Mouse (Mus musculus): Measurements from ENCODE around the gene Lrrc56. TPM values are rescaled to one million over a fixed set of nuclear protein-coding genes. Genes with fewer than 3 reads are reported as not detected.

Gene Lrrc56
- polyA plus RNA-seq, 1 experiment from 2014 or later = 7.1 TPM

- no peak for ATAC-seq (ENCODE audit: insufficient read depth, low FRiP score)
- Histone ChIP-seq H3K4me3 (replicated peaks; ENCODE audit: low read length) (no peak overlapping the region), H3K9me3 (replicated peaks; ENCODE audit: control insufficient read depth, low read length) (no peaks in the 10 kb centered on the region), H3K4me2 (ENCODE audit: low read depth, low read length) (no peak overlapping the region), H3K9ac (ENCODE audit: low read length) (no peak overlapping the region), H3K27ac (ENCODE audit: low read length) (no peak overlapping the region), H3K27me3 (ENCODE audit: control insufficient read depth, insufficient read depth, low read length) (no peaks in the 10 kb centered on the region), H3K4me1 (ENCODE audit: control insufficient read depth, insufficient read depth, low read length) (peaks cover 19% of the 10 kb centered on the region), H3K36me3 (ENCODE audit: control insufficient read depth, insufficient read depth, low read length) (no peaks in the 10 kb centered on the region)
- 86% methylated on average over 8 of the region's 8 CpGs for WGBS
Observed at GRCm38 (mm10) chr7:141196619-141197282, 2.8 kb downstream of the Lrrc56 start.

GRCm38 (mm10) chr7:141198121-141198520, 4.2 kb downstream of the Lrrc56 start:
- peaks cover 6% of the 10 kb centered on the region; the same call in 1 of the 2 replicates for H3K4me1 ChIP-seq (ENCODE audit: control insufficient read depth, insufficient read depth, low read length)
- no peak for ATAC-seq (ENCODE audit: insufficient read depth, low FRiP score)
- H3K27ac ChIP-seq (ENCODE audit: low read length) = no peak overlapping the region
- H3K9ac ChIP-seq (ENCODE audit: low read length) = no peak overlapping the region
- no peak overlapping the region for H3K4me3 ChIP-seq (replicated peaks; ENCODE audit: low read length)
- no peaks in the 10 kb centered on the region for H3K9me3 ChIP-seq (replicated peaks; ENCODE audit: control insufficient read depth, low read length)
- H3K36me3 ChIP-seq (ENCODE audit: control insufficient read depth, insufficient read depth, low read length) = no peaks in the 10 kb centered on the region
- WGBS = 81% methylated on average over 4 of the region's 4 CpGs
- no peaks in the 10 kb centered on the region for H3K27me3 ChIP-seq (ENCODE audit: control insufficient read depth, insufficient read depth, low read length)
- no peak overlapping the region for H3K4me2 ChIP-seq (ENCODE audit: low read depth, low read length)

GRCm38 (mm10) chr7:141204546-141204945, 10.6 kb downstream of the Lrrc56 start:
- H3K27me3 ChIP-seq (ENCODE audit: control insufficient read depth, insufficient read depth, low read length) = no peaks in the 10 kb centered on the region
- no peak overlapping the region for H3K4me3 ChIP-seq (replicated peaks; ENCODE audit: low read length)
- no peaks in the 10 kb centered on the region for H3K9me3 ChIP-seq (replicated peaks; ENCODE audit: control insufficient read depth, low read length)
- no peak overlapping the region for H3K27ac ChIP-seq (ENCODE audit: low read length)
- H3K9ac ChIP-seq (ENCODE audit: low read length) = no peak overlapping the region
- ATAC-seq (ENCODE audit: insufficient read depth, low FRiP score) = no peak
- H3K36me3 ChIP-seq (ENCODE audit: control insufficient read depth, insufficient read depth, low read length) = no peaks in the 10 kb centered on the region
- WGBS = 76% methylated on average over 3 of the region's 3 CpGs
- no peaks in the 10 kb centered on the region; the same call in 1 of the 2 replicates for H3K4me1 ChIP-seq (ENCODE audit: control insufficient read depth, insufficient read depth, low read length)
- no peak overlapping the region for H3K4me2 ChIP-seq (ENCODE audit: low read depth, low read length)

GRCm38 (mm10) chr7:141205504-141205903, 11.5 kb downstream of the Lrrc56 start:
- 92% methylated on average over 5 of the region's 5 CpGs for WGBS
- Histone ChIP-seq H3K9me3 (replicated peaks; ENCODE audit: control insufficient read depth, low read length) (no peaks in the 10 kb centered on the region), H3K9ac (ENCODE audit: low read length) (no peak overlapping the region), H3K27ac (ENCODE audit: low read length) (no peak overlapping the region), H3K4me3 (replicated peaks; ENCODE audit: low read length) (no peak overlapping the region), H3K36me3 (ENCODE audit: control insufficient read depth, insufficient read depth, low read length) (no peaks in the 10 kb centered on the region), H3K4me2 (ENCODE audit: low read depth, low read length) (no peak overlapping the region), H3K4me1 (ENCODE audit: control insufficient read depth, insufficient read depth, low read length) (no peaks in the 10 kb centered on the region), H3K27me3 (ENCODE audit: control insufficient read depth, insufficient read depth, low read length) (no peaks in the 10 kb centered on the region)
- ATAC-seq (ENCODE audit: insufficient read depth, low FRiP score) = no peak

GRCm38 (mm10) chr7:141206182-141206937, 12.4 kb downstream of the Lrrc56 start:
- H3K4me2 ChIP-seq (ENCODE audit: low read depth, low read length) = no peak overlapping the region
- H3K36me3 ChIP-seq (ENCODE audit: control insufficient read depth, insufficient read depth, low read length) = no peaks in the 10 kb centered on the region
- WGBS = 90% methylated on average over 18 of the region's 18 CpGs
- H3K27me3 ChIP-seq (ENCODE audit: control insufficient read depth, insufficient read depth, low read length) = no peaks in the 10 kb centered on the region
- no peak overlapping the region for H3K9ac ChIP-seq (ENCODE audit: low read length)
- no peak overlapping the region for H3K27ac ChIP-seq (ENCODE audit: low read length)
- no peak overlapping the region for H3K4me3 ChIP-seq (replicated peaks; ENCODE audit: low read length)
- H3K9me3 ChIP-seq (replicated peaks; ENCODE audit: control insufficient read depth, low read length) = no peaks in the 10 kb centered on the region
- no peak for ATAC-seq (ENCODE audit: insufficient read depth, low FRiP score)
- no peaks in the 10 kb centered on the region for H3K4me1 ChIP-seq (ENCODE audit: control insufficient read depth, insufficient read depth, low read length)

- Histone ChIP-seq H3K4me1 (ENCODE audit: control insufficient read depth, insufficient read depth, low read length) (peaks cover 5% of the 10 kb centered on the region; the same call in 1 of the 2 replicates), H3K27ac (ENCODE audit: low read length) (no peak overlapping the region), H3K4me3 (replicated peaks; ENCODE audit: low read length) (no peak overlapping the region), H3K27me3 (ENCODE audit: control insufficient read depth, insufficient read depth, low read length) (no peaks in the 10 kb centered on the region), H3K36me3 (ENCODE audit: control insufficient read depth, insufficient read depth, low read length) (no peaks in the 10 kb centered on the region), H3K9ac (ENCODE audit: low read length) (no peak overlapping the region), H3K9me3 (replicated peaks; ENCODE audit: control insufficient read depth, low read length) (no peaks in the 10 kb centered on the region), H3K4me2 (ENCODE audit: low read depth, low read length) (no peak overlapping the region)
- WGBS = 88% methylated on average over 3 of the region's 3 CpGs
- ATAC-seq (ENCODE audit: insufficient read depth, low FRiP score) = no peak
Observed at GRCm38 (mm10) chr7:141209526-141209925, 15.6 kb downstream of the Lrrc56 start.

- Histone ChIP-seq H3K36me3 (ENCODE audit: control insufficient read depth, insufficient read depth, low read length) (no peaks in the 10 kb centered on the region), H3K4me3 (replicated peaks; ENCODE audit: low read length) (no peak overlapping the region), H3K4me1 (ENCODE audit: control insufficient read depth, insufficient read depth, low read length) (peaks cover 10% of the 10 kb centered on the region; the same call in 1 of the 2 replicates), H3K4me2 (ENCODE audit: low read depth, low read length) (no peak overlapping the region), H3K27me3 (ENCODE audit: control insufficient read depth, insufficient read depth, low read length) (no peaks in the 10 kb centered on the region), H3K27ac (ENCODE audit: low read length) (no peak overlapping the region), H3K9ac (ENCODE audit: low read length) (no peak overlapping the region), H3K9me3 (replicated peaks; ENCODE audit: control insufficient read depth, low read length) (no peaks in the 10 kb centered on the region)
- WGBS = 58% methylated on average over 12 of the region's 12 CpGs
- no peak for ATAC-seq (ENCODE audit: insufficient read depth, low FRiP score)
Observed at GRCm38 (mm10) chr7:141210137-141210536, 16.2 kb downstream of the Lrrc56 start.

GRCm38 (mm10) chr7:141210606-141211131, 16.7 kb downstream of the Lrrc56 start:
- Histone ChIP-seq H3K4me2 (ENCODE audit: low read depth, low read length) (no peak overlapping the region), H3K27me3 (ENCODE audit: control insufficient read depth, insufficient read depth, low read length) (no peaks in the 10 kb centered on the region), H3K27ac (ENCODE audit: low read length) (no peak overlapping the region), H3K36me3 (ENCODE audit: control insufficient read depth, insufficient read depth, low read length) (no peaks in the 10 kb centered on the region), H3K9me3 (replicated peaks; ENCODE audit: control insufficient read depth, low read length) (no peaks in the 10 kb centered on the region), H3K4me3 (replicated peaks; ENCODE audit: low read length) (no peak overlapping the region), H3K4me1 (ENCODE audit: control insufficient read depth, insufficient read depth, low read length) (peaks cover 12% of the 10 kb centered on the region; the same call in 1 of the 2 replicates), H3K9ac (ENCODE audit: low read length) (no peak overlapping the region)
- no peak for ATAC-seq (ENCODE audit: insufficient read depth, low FRiP score)
- 88% methylated on average over 14 of the region's 14 CpGs for WGBS

- 70% methylated on average over 3 of the region's 3 CpGs for WGBS
- no peaks in the 10 kb centered on the region for H3K36me3 ChIP-seq (ENCODE audit: control insufficient read depth, insufficient read depth, low read length)
- no peak for ATAC-seq (ENCODE audit: insufficient read depth, low FRiP score)
- no peak overlapping the region for H3K4me3 ChIP-seq (replicated peaks; ENCODE audit: low read length)
- peak overlapping the region; percentile 97 for H3K27ac ChIP-seq (ENCODE audit: low read length)
- no peaks in the 10 kb centered on the region for H3K27me3 ChIP-seq (ENCODE audit: control insufficient read depth, insufficient read depth, low read length)
- no peaks in the 10 kb centered on the region for H3K9me3 ChIP-seq (replicated peaks; ENCODE audit: control insufficient read depth, low read length)
- 0 out of 2 replicates have a peak overlapping the region, but pooled peaks have one; percentile 46 for H3K9ac ChIP-seq (ENCODE audit: low read length)
- no peak overlapping the region for H3K4me2 ChIP-seq (ENCODE audit: low read depth, low read length)
- peaks cover 32% of the 10 kb centered on the region for H3K4me1 ChIP-seq (ENCODE audit: control insufficient read depth, insufficient read depth, low read length)
Observed at GRCm38 (mm10) chr7:141213133-141213532, 19.2 kb downstream of the Lrrc56 start.
